Mouse (Mus musculus) left cerebral cortex, postnatal 36 days (tissue): ENCODE measurements around the gene Dnajc6. TPM values are rescaled to one million over a fixed set of nuclear protein-coding genes. Genes with fewer than 3 reads are reported as not detected.

Experiments
- DNase-seq, 2 experiments: peaks; one replicate each; pipeline ENCODE4 v3.0.0; 2021 to 2022; ENCODE audit warnings: low spot score in 2 of 2, mixed read lengths in 1 of 2
- intact Hi-C: fragments of 180-260 bp; cut with DNase I; formaldehyde crosslinking; loops from one replicate; pipeline ENCODE4 v1.15.1; 2025
- total RNA-seq, 2 experiments: library from RNA; stranded (reverse); gene quantifications; 2 replicates each; pipeline ENCODE4 v1.2.3; 2021

Gene Dnajc6
- total RNA-seq, 2 experiments from 2014 or later: 304 to 330 TPM

- no peak for DNase-seq
- intact Hi-C loops: loop anchor here (5.0 to 10.0 kb wide), 3 partner anchors 110 to 147 kb away; partner anchors contain the start of gene Leprot
These were observed 8.1 kb downstream of the Dnajc6 start for GRCm38 (mm10) chr4:101504470-101505007.

GRCm38 (mm10) chr4:101505966-101506365 lies 9.5 kb downstream of the Dnajc6 start:
- DNase-seq: no peak
- intact Hi-C loops: loop anchor here (5.0 to 10.0 kb wide), 3 partner anchors 109 to 149 kb away; partner anchors contain the start of gene Leprot

- intact Hi-C loops: loop anchor here (5.0 to 10.0 kb wide), 3 partner anchors 108 to 149 kb away; partner anchors contain the start of gene Leprot
These were observed 9.9 kb downstream of the Dnajc6 start for GRCm38 (mm10) chr4:101506372-101506771.

GRCm38 (mm10) chr4:101507571-101508422 lies 11.3 kb downstream of the Dnajc6 start:
- intact Hi-C loops: loop anchor here (5.0 to 10.0 kb wide), 3 partner anchors 107 to 150 kb away; partner anchors contain the start of gene Leprot
- DNase-seq: peak; percentile 85

More at GRCm38 (mm10) chr4:101506372-101506771, 9.9 kb downstream of the Dnajc6 start:
- DNase-seq: no peak

- peak in 1 of 2 experiments; percentile 24 for DNase-seq
- intact Hi-C loops: loop anchor here (5.0 to 10.0 kb wide), 3 partner anchors 106 to 151 kb away; partner anchors contain the start of gene Leprot
These were observed 12.0 kb downstream of the Dnajc6 start for GRCm38 (mm10) chr4:101508431-101508830.

GRCm38 (mm10) chr4:101508851-101509577 lies 12.6 kb downstream of the Dnajc6 start:
- DNase-seq: peak; percentile 57 to 62
- intact Hi-C loops: loop anchor here (5.0 to 10.0 kb wide), 3 partner anchors 106 to 152 kb away; partner anchors contain the start of gene Leprot

DNA sequence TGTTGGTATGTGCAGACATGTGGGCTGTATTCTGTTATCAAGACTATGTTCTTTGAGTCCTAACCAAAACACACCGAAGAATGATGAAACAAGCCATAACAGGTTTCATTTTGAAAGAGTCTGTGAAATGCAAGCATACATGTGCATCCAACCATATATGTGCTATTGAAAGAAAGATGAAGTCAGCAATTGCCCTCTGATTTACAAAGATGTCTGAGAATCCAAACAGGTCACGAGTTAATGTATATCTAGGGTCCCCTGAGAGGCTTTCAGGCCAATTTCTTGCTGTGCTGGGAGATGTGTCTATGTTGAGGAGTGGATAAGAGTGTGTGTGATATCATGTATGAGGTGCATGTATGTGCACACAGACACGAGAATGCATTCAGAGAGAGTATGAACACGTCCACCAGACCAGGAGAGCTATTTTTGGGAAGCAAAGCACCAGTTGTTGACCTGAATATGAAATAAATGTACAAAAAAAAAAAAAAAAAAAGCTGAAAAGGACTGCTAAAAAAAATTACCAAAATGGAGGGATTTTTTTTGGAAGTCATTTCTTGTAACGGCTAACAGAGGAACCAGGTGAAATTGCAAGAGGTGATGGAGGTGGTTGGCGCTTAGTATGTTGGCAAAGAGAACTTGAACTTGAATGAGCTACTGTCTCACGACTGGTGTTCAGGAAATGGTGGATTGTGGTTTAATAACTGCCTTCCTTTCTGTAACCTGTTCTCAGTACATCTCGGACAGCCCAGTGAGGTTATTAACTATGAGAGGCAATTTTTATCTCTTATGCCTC lies 13.9 kb downstream of the Dnajc6 start:
- DNase-seq: no peak
- intact Hi-C loops: loop anchor here (5.0 kb wide), 1 partner anchor 42 kb away; no protein-coding TSS in a partner anchor

DNA sequence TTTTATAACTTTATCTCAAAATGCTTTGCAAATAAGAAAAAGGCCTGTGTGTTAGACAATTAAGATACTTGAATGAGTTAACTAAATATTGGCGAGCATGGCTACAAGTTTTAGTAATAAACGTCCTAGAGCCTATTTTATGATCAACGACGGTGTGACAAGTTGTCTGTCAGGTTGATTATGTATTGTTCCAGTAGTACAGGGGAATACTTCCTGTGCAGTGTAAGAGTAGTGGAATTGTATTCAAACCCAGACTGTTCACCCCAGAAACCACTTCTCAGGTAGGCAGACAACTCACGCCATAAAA lies 14.4 kb downstream of the Dnajc6 start:
- DNase-seq: no peak
- intact Hi-C loops: loop anchor here (5.0 kb wide), 1 partner anchor 41 kb away; no protein-coding TSS in a partner anchor

- no peak for DNase-seq
- intact Hi-C loops: loop anchor here (5.0 kb wide), 1 partner anchor 40 kb away; no protein-coding TSS in a partner anchor
These were observed 15.5 kb downstream of the Dnajc6 start for GRCm38 (mm10) chr4:101511768-101512521.

GRCm38 (mm10) chr4:101513251-101513650 lies 16.8 kb downstream of the Dnajc6 start:
- DNase-seq: no peak
- intact Hi-C loops: loop anchor here (5.0 kb wide), 1 partner anchor 39 kb away; no protein-coding TSS in a partner anchor

DNA sequence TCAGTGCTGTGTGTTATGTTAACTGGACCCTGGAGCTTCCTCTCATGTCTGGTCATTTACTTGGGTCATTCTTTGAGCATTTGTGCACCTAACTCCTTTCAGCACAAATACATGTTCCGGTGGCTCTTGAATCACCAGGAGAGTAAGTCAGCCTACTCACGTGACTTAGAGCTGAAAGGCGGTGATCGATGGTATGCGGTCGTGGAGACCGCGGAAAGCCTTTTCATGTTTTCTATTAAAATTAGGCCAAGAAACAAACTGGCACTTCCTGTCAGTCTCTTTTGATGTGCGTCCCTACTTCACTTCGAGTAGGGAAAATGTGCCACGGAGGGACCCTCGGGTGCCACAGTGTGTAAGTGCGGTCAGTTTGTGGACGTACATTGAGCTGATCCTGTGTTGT lies 19.4 kb downstream of the Dnajc6 start:
- intact Hi-C loops: no loop called here
- no peak for DNase-seq

- intact Hi-C loops: no loop called here
- peak in 1 of 2 experiments; percentile 63 for DNase-seq
These were observed 20.2 kb downstream of the Dnajc6 start for GRCm38 (mm10) chr4:101516434-101517168.

GRCm38 (mm10) chr4:101531901-101532300 lies 35.5 kb downstream of the Dnajc6 start:
- intact Hi-C loops: no loop called here
- no peak for DNase-seq

DNA sequence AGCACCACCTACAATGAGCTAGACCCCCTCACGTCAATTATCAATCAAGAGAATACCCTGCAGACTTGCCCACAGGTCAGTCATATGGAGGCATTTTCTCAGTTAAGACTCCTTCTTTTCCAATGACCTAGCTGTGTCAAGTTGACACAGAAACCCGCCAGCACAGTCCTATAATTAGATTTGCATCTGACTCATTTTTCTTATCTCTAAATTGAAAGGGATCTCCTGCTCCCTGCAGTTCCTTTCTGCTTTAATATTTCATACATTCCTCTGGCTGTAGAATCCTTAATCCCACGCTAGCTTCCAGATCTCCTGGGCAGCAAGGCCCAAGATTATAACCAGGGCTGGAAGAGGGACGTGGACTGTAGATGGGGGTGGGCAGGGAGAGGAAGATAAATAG lies 44.1 kb downstream of the Dnajc6 start:
- no peak for DNase-seq
- intact Hi-C loops: no loop called here

GRCm38 (mm10) chr4:101549958-101550591 lies 53.6 kb downstream of the Dnajc6 start:
- peak in 1 of 2 experiments; percentile 25 for DNase-seq
- intact Hi-C loops: loop anchor here (5.0 kb wide), 2 partner anchors 37 to 38 kb away; no protein-coding TSS in a partner anchor

DNA sequence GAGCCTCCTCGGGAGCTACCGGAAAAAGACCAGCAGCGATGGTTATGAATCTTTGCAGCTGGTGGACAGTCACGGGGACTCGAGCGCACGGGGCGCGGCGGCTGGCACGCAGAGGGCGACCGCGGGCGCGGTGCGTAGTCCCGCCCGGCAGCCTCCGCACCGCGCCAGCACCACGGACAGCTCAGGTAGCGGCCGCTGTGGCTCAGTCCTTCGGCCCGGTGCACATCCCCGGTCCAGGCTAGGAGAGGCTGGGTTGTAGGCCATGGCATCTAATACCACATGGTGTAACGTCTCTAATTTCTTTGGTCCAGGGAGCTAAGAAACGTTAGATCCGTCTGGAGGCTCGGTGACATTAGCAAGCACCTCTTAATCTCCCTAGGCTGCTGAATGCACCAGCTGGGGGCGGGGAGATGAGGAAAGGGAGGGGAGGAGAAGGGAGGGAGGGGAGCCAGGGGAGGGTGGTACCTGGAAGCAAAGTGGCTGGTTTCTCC lies 54.3 kb downstream of the Dnajc6 start:
- DNase-seq: peak in 1 of 2 experiments; percentile 26
- intact Hi-C loops: loop anchor here (5.0 kb wide), 2 partner anchors 37 to 38 kb away; no protein-coding TSS in a partner anchor

DNA sequence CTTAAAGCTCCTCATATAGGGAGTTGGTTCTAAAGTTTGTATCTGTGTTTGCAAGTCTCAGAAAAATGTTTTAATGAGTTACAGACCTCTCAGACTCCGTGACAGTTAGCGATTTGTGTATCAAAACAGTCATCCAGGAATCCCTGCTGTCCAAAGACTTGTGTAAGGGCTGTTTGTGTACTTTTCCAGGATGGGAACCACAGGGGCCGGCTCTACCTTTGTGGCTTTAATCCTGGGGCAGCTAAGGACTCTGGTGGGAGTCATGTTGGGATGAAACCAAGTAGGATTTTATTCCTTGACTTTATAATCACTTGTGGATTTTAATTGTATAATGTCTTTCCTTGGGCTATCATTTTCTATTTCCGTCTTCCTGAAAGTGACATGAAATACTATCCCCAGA lies 55.0 kb downstream of the Dnajc6 start:
- intact Hi-C loops: loop anchor here (5.0 kb wide), 2 partner anchors 36 to 39 kb away; no protein-coding TSS in a partner anchor
- DNase-seq: no peak
